Mouse (Mus musculus) bone marrow macrophage, adult 2 months (primary cell): ENCODE results near the gene Bmp2k.

ENCODE experiments used
- CTCF ChIP-seq: IDR thresholded peaks from 2 replicates; pipeline ENCODE4 v1.5.1; 2012; ENCODE audit warnings: low read depth, mild to moderate bottlenecking, low read length, moderate library complexity
- POLR2A ChIP-seq: IDR thresholded peaks from 2 replicates; pipeline ENCODE4 v1.6.1; 2012; ENCODE audit warnings: mild to moderate bottlenecking, low read depth, low read length, borderline replicate concordance

GRCm38 (mm10) chr5:97009601-97010335 is 12.3 kb downstream of the Bmp2k start:
- no peak for TF ChIP-seq CTCF
- TF ChIP-seq POLR2A: no peak
